Mouse (Mus musculus) retina, postnatal 7 days (tissue): ENCODE measurements around the gene Tmem129.

Experiments used
- DNase-seq: peaks from one replicate; pipeline ENCODE4 v3.0.0-alpha.2; 2012; ENCODE audit warnings: low read depth, low spot score

Tmem129 gene

DNA sequence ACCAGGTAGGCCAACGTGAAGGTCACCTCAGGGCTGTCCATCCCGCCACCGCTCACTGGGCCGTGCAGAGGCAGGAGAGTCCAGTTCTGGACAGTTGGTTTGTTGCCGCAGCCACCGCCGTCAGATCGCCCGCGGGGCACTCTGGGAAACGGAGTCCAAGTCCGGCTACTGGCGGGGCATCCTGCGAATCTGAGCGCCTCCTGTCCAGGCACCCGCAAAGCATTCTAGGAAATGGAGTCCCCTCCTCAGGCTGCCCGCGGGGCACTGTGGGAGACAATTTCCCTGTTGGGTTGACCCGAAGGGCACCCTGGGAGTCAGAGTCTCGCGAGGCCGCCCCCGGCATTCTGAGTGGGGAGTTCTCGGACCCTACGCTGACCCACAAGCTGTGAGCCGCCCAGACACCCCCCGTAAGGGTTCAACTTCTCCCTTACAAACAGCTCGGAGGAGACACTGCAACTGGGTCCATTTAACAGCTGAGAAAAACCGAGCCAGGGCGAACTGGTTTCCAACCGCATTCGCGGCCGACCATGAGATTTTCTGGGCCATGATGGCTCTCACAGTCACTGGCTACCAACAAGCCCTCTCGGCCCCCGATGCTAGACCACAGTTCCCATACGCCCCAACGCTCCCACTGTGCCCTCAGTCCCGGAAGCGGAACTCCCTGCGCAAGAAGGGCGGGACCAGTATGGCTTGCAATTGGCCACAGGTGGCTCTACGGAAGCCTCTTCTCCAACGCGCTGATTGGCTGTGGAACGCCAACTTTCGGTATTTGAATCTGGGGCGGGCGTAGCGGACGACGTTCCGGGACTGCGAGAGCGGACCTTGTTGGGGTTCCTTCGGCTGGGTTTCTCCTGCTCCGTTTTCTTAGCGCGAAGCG, at the start of gene Tmem129, which contains the start of gene Tacc3:
Gene Tmem129, minus strand, starts transcription at position 630 of the 877 bp plus-strand sequence.
Gene Tacc3, plus strand, starts transcription at position 342 of the 877 bp plus-strand sequence.
- peak; percentile 97 for DNase-seq

DNA sequence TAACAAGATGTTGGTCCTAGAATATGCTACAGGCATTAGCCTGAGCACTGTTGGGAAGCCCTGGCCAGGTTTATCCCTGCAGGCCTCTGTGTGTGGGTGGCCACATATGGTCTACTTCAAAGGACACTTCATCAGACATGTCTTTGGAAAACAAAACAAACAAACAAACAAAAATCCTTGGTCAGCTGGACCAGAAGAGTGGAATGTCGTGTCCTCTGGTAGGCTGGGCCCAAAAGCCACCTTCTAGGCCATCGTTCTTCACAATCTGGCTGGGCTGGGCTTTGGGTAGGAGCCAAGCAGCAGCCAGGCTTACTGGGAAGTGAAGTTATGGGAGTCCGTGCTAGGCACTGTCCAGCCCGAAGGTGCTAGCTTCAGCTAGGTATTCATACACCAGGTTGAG, 48.9 kb upstream of the Tmem129 start:
- DNase-seq: no peak

DNA sequence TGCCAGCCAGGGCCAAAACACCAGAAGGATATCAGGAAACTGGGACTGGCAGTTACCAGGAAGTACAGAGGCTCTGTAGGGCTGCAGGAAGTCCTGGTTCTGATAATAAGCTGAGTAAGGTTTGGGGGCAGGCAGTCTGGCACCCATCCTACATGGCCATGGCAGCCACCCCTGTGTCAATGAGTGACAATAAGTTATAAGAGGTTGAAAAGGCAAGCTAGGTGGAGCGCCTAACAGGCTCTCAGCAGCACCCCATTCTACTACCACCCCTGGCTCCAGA, 48.1 kb upstream of the Tmem129 start:
- DNase-seq: no peak

DNA sequence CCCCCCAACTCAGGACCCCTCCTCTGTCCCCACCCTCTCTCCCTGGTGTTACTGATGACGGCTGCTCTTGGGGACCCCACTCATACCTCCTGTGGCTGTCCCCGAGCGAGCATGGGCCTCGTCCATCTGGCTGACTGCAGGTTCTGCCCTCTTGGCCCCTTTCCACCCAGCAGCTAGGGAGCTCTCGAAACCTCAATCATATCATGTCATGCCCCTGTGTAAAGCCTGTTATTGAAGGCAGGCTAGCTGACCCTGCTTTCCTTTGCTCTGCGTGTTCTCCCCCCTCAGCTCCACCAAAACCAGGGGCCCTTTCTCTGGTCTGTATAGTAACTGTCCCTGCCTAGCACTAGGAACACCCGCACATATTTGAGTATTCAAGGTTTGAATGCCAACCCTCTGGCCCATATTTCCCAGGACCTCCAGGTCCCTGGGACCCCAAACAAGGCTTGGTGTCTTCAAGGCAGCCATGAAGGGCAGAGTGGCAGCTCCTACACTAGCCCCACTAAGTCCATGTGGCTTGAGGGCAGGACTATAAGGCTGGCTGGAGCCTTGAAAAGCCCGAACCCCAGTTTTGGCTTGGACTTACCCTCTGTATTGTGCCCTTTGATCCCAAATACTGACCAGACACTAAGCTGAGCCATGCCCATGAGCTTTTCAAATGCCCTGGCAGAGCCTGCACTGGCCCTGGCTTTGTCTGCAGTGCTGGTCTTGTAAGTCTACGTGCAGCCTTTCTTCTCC, 47.6 kb upstream of the Tmem129 start:
- no peak for DNase-seq

DNA sequence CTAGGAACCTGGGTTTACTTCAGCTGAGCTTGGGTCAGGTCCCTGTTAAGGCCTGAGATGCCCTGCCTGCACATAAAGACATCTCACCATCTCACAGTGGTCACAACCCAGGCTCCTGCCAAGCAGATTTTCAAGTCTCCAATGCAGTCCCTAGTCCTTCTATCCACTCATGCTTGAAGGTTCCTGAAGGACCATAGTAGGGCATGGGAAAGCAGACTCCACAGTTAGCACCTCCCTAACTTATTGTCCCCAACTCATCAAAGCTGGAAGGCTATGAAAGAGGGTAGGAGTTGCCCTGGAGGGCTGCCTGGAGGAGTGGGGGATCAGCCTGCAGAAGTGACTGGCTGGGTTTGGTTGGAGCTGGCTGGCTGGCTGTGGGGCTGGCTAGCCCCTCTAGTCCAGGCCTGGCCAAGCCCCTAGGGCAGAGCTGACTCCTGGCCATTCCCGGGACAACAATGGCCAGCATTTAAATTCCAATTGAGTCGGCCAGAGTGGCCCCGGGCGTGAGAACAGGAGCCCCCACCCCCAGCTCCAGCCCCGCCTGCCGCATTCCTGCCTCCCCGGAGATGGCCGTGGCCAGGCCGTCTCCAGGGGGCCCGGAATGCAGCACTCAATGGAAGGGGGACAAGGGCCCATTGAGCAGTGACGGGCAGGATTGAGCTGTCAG, 46.9 kb upstream of the Tmem129 start:
- no peak for DNase-seq

DNA sequence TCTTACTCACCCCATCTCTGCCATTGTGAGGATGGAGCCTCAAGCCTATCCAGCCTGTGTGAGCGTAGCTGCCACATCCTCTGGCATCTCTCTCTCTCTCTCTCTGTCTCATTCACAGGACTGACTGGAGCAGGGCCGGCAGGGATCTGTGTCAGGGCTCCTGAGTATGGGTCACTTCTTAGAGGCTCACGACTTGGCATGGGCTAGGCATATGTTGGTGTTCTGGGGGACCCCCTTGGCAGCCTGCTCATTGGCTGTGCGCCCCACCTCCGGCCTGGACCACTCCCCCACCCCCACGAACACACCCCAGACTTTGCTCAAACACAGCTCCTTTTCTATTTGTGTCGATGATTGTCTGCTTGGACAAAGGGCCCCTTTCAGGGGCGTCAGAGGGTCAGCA, 45.8 kb upstream of the Tmem129 start:
- no peak for DNase-seq

DNA sequence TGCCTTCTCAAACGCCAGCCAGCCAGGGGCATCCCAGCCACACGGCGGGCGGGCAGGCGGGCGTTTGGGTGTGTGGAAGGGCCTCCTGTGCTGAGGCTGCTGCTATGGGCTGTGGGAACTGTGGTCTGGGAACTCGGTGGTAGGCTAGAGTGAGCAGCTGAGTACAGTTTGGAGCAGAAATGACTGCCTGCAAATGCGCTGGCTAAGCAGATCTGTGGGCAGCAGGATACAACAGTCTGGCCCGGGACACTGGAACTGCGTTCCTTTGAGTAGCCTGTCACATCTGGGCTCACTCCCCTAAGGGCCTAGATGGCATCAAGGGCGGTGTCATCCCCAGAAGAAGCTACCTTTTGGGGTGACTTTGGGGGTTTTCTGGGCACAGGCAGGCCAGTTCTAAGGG, 43.6 kb upstream of the Tmem129 start:
- no peak for DNase-seq

DNA sequence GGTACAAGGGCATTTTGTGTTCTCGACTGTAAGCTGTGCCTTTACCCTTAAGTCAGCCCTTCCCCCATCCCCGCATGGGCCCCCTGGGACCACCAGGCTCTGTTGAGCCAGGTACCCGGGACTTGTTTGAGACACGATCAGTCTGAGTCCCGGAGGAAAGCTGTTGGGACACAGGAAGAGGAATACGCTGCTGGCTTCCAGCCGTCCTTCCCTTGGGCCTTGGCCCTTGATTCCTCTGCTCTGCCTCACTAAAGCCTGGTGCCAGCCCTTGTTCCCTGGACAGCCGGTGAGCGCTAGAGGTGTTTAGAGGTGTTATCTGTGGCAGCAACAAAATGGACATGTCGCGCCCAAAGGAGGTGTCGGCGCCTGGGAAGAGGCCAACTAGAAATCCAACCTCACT, 41.8 kb upstream of the Tmem129 start:
- no peak for DNase-seq

DNA sequence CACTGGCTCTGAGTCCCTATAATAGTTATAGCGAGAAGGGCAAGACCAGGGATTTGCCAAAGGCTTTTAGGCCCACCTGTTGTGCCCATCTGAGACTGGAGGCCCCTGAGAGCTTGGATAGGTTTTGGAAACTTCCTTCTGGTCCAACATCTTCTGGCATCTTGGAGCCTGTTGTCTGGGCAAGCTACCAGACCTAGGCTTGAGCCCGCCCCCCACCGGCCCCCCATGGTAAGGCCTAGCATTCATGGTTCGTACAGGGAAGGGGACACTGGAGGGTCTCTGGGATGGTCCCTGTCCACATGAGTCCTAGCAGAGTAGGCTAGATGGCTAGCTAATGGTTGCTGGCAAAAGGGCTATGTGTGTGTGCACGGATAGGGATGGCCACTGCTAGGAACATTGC, 40.5 kb upstream of the Tmem129 start:
- no peak for DNase-seq

DNA sequence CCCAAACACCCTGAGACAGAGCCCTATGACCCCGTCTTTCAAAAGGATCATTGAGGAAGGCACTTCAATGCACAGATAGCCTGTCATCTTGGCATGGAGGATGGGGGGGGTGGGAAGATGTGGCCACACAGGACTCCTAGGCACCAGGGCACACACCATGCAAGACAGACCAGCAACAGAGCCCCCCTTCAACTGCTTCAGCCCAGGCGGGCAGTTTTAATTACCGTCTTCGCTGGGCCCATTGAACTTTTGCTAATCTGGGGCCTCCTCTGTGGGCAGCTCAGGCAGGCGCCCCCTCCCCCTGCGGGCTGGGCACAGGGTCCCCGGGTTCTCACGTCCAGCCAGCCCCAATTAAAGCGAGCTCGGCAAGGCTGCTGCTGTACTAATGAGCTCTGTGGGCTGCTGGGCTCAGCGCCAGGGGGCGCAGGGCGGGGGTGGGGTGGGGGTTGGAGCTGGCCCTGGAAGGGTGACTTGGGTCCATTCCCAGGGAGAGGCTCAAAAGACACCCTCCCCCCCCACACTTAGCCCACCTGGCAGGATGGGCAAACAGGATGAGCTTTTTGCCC, 39.8 kb upstream of the Tmem129 start:
- DNase-seq: no peak

DNA sequence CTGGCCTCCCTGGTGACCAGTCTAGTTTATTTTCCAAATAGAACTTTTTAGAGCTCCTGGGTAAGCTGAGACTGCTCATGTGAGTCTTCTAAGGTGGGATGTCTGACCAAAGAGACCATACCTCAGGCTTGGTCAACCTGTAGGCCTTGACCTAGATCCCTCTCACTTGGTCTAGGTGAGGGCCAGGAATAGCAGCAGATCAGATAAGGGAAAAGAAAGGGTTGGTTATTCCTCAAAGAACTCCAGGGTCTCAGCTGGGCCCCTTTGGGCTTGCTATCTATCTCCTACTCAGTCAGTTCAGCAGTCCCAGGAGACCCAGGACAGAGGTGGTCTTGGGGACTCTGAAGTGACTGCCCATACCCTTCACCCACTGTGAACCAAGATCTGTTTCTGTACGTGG, 39.3 kb upstream of the Tmem129 start:
- DNase-seq: no peak

DNA sequence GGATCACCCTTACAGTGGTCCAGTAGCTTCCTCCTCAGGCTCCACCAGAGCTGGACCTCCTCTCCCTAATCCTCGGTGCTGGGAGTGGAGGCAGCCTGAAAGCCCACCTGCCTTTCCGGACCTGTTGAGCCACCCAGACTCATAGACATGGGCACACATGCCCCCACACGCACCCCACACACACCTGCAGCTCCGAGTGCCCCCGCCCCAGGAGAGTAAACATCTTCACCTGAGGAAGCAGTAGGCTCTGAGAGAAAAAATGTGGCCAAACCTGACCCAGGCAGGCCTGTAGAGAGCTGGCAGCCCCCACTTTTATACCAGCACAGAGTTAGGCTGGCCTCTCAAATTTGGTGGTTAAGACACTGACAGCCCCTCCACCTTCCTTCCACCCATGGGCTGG, 38.2 kb upstream of the Tmem129 start:
- no peak for DNase-seq

DNA sequence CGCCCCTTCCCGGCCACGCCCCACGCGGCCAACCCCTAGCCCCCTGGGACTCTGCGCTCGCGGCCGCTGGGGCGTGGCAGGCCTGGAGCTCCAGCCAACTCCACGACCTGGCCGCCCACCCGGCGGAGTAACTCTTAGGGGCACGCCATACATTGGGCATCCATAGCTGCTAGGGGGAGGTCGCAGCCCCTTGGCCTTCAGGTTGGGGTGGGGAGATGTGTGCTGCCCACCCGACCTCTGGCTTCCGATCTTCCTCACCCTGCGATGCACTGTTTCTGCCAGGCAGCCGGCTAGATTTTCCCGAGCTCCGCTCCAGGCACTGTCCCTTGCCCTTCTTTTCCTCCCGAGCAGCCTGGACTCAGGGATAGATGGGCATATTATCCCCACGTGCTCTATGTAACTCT, 37.5 kb upstream of the Tmem129 start:
- DNase-seq: no peak

DNA sequence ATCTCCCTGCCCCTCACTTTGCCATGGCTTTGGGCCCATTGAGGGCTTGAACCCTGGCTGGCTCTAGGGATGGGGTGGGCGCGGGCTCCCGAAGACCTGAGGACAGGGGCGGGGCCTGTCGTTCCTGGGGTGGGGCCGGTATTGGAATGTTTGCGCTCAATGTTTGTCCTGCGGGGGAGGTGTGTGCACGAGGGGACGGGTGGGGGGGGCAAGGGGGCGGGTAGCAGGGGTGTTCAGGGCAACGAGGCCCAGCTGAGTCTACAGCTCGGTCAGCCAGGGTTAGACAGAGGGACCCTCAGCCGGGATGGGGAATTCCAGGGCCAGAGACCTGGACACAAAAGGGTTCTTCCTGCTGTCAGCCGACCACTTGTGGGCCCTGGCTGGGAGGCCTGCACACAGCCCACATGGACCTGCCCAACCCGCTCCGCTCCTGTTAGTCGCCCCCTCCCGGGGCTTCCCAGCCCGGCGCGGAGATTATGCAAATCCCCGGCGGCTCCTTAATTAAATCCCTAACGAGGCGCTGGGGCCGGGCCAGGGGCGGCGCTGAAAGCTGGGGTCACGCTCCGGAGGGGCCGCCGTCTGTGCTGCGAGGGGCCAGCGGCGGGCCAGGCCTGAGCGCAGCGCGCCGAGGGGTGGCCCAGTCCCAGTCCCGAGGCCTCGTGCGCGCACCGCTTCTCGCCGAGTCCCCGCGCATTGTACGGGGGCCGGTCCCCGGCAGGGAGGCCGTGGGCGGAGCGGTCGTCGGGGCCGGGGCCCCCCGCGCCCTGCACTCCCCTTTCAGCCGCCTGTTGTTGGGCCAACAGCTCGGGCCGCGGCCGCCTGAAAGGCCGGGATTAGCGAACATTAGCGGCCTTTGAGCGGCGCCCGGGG, 36.9 kb upstream of the Tmem129 start:
- DNase-seq: peak; percentile 86

DNA sequence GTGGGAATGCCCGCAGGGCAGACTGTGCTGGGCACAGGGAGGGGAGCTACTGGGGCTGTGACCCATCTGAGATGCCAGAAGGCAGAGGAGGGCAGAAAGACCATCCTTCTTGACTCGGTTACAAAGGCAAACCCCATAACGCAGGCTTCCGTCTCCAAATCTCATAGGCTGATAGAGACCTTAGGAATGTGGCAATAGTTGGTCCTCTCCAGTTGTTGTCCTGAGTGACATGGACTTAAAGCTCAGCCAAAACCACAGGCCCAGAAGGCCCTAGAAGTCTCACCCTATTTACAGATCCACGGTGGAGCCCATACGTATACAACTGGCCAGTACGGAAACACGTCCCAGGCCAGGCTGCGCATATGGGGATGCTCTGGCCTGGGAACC, 36.2 kb upstream of the Tmem129 start:
- no peak for DNase-seq

DNA sequence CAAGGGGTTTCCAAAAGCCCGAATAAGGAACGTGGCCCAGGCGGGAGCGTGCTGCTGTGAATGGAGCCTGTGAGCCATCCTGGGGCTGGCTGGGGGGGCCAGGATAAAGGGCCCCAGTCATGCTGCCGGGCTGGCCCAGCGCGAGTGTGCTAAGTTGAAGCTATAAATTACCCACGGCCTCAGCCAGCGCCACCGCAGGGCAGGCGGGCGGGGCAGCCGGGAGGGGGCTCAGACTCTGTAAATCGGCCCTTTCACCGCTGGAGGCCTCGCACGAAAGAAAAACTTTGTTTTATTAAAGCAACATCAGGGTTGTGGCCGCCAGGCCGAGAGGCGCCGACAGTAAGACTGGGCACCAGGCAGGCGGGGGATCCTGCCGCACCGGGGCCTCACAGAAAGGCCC, 34.2 kb upstream of the Tmem129 start:
- no peak for DNase-seq

DNA sequence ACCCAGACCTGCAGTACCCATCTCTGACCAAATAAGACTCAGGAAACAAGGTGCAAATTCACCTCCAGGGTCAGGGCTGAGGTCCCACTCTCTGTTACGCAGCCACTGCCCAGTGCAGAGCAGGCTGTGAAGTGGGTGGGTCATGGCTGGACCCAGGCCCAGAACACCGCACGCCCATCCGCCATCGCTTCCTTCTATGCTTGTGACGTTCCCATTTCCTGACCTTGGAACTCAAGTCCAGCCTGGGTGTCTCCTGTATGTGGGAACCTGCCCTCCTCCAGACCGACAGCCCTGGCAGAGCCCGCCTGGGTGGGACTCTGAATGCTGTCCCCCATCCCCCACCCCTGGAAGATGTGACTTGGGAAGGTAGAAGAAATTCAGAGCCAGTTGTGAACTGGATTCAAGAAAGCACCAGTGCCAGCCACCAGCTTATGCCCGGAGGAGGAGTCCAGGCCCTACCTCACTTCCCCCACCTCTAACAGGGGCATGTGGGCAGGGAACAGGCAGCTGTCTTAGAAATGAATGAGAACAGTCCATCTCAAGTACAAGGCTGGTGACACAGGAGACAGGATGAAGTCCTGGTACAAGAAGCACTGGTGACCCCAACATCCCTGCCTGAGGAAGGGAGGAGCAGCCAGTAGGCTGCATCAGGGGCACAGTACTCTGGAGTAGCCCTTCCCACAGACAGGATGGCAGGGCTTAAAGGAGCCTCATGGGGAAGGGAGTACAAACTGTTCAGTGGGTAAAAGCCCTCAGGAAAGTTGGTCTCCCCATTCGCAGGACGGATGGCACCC, 31.8 kb upstream of the Tmem129 start:
- DNase-seq: no peak

DNA sequence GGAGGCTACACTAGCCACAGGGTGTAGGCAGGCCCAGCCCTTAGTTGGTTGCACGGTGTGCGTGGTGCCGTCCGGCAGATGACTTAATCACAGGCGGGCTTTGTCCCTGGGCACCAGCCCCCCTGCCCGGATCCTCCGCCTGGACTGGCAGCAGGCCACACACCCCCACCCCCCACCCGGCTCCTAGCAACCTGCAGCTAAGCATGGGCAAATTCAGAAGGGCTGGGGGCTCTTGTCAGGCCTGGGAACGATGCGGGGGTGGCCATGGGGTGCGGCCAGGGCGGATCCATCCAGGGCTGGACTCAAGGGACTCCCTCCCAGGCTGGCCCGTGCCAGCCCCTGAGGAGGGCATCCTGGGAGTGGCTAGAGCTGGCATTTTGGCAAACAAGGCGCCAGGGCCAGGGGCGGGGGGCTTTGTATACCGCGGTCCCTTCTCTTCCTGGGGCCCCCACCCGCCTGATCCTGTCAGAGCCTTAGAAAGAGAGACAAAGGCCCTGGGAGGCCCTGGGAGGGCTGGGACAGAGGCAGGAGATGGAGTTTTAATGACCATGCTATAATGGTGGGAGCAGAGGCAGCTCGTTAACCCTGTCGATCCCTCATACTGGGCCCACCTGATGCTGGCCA, 31.1 kb upstream of the Tmem129 start:
- no peak for DNase-seq

DNA sequence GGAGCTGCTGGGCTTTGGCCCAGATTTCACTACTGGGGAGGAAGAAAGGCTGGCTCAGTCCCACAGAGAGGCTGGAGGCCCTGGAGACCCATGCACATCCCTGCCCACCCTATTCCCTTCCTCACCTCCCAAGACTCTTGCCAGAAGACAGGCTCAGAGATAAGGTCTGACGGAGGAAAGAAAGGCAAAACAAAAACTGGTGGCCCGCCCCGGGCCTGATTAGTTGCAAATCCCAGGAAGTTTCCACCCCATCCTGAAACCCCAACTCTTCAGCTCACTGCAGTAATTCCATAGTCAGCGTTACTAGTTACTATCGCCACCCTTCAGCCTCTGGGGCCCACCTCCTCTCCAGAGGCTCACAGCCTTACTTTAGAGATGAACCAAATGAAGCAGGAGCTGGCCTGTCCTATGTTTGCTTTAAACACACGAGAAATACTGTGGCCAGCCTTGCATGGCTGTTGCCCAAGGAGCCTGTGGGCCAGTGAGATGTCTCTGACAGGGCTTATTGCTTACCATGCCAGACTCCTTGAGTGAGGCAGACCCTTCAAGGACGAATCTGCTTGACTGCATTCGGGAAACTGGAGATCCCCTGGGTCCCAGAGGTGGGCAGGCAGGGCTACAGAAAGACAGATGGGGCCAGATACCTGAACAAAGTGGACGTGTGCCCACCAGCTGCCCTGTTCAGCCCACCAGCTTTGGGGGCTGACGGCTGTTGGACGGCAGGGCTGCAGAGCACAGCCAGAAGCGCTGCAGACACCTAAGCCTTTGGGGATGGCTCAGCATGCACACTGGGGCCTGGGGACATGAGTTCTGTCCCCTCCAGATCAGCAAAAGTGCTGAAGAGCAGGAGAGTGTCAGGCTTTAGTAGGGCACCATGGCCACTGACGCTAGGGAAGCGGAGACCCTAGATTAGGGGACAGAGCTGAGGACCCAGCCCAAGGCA, 30.3 kb upstream of the Tmem129 start:
- DNase-seq: no peak
